Mouse (Mus musculus) retina, adult 2 months (tissue): ENCODE data around the gene Cinp.
"Not testable (repeated sequence)": the region's sequence is repeated elsewhere in the genome, so short reads cannot be mapped to it uniquely, and the experiment has no call there.

Source experiments
- DNase-seq: peaks from one replicate; pipeline ENCODE4 v3.0.0-alpha.2; 2012; ENCODE audit warnings: low read depth, low spot score

The Cinp gene

DNA sequence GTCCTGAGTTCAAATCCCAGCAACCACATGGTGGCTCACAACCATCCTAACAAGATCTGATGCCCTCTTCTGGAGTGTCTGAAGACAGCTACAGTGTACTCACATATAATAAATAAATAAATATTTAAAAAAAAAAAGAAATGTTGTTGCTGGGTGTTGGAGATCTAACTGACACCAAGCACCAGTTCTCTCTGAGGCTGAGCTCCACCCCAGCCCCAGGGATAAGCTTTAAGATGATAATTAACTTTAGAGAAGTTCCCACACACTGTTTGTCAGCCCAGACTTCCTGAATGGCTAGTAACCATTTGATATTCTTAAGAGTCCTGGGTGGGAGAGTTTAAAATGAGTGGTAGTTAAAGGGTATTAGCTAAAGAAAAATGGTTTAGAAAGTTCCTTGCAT, 28.7 kb downstream of the Cinp start:
- DNase-seq, result no peak

GRCm38 (mm10) chr12:110858681-110859080, 30.3 kb downstream of the Cinp start:
- DNase-seq, result not testable (repeated sequence)

GRCm38 (mm10) chr12:110857196-110857595, 31.7 kb downstream of the Cinp start:
- no peak for DNase-seq

- no peak for DNase-seq
Measured at GRCm38 (mm10) chr12:110854786-110855737, 33.9 kb downstream of the Cinp start.

DNA sequence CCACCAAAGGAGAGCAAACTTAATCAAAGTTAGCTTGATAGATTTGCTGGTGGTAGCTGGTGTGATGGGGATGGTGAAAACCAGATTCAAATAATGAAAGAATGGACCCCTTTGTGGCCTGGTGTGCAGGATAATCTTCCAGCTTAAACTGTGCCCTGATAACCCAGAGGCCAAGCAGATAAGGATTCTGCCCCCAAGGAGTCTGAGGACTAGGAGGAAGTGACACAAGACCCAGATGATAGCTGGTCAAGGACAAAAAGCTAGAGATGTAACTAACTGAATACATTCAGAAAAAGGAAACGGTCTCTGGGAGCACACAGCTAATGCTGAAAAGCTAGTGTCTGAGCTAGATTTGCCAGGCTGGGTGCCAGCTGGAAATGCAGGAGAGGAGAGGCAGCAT, 37.0 kb downstream of the Cinp start:
- no peak for DNase-seq

GRCm38 (mm10) chr12:110851414-110851813, 37.5 kb downstream of the Cinp start:
- no peak for DNase-seq

DNA sequence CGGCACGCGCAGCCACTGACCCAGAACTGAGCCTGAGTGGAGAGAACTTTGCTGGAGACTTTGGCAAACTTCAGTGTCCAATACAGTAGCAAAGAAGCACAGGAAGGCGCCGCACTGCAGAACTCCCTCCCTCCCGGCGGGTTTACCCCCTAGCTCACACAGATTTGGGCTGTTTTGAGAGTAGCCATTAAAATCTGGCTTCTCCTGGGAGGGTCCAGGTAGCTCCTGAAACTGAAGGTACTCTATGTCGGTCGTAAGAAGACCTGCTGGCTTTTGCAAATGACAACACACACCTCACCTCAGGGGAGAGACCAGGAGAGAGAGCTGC, 38.1 kb downstream of the Cinp start:
- DNase-seq, result no peak

GRCm38 (mm10) chr12:110850010-110850928, 38.7 kb downstream of the Cinp start, which contains the start of gene Zfp839:
Zfp839 (plus strand) TSS chr12:110850253.
- no peak for DNase-seq

DNA sequence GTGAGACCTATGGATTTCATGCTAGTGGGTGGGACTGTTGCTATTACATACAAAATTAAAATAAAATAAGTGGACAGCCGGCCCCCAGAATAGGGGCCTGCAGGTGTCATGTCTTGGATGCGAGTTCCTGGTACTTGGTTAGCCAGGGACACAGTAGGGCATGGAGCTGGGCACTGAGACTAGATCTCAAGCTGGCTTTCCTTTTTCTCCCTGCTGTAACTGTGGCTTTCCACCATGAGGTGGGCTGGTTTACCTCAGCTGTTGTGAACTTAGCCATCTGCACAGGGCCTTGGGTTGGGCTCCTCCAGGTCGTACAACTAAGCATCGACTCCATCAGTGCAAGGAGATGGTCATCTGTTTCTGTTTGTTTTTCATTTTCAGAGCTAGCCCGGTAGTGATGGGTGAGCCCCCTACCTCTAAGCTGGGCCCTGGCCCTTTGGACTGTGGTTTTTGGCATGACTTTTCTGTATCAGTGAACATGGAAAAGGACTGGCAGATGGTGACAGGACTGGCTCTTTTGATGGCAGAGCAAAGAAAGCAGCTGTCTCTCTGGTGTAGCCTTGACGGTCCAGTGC, 42.7 kb downstream of the Cinp start:
- DNase-seq, result no peak

DNA sequence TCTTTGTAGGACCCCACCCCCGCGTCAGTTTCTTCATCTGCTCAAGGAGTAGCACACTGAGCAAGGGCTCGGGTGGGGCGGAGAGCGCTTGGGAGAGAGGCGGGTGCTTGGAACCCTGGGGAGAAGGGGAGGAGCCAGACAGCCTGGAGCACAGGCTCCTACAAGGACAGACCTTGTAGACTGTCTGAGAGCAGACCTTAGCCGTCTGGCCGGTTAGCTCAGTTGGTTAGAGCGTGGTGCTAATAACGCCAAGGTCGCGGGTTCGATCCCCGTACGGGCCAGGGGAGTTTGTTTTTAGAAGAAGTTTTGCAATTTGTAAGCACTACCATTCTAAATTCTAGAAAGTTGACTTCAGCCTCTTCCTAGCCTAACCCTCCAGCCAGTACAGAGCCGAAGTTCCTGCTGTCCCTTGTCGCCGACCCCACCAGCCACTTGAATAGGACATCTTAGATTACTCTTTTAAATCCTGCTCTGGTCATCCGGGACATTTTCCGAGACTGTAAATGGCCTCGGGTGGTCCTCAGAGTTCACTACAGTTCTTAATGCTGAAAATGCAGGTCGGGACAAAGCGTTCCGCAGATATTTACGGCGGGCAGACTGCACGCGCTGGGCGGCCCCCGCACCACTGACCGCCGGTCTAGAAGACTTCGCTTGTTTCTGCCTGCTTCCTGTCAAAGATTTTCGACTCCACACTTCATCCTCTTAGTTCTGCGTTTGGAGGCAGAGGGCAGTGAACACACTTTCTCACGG, 43.6 kb downstream of the Cinp start:
- peak; percentile 92 for DNase-seq

DNA sequence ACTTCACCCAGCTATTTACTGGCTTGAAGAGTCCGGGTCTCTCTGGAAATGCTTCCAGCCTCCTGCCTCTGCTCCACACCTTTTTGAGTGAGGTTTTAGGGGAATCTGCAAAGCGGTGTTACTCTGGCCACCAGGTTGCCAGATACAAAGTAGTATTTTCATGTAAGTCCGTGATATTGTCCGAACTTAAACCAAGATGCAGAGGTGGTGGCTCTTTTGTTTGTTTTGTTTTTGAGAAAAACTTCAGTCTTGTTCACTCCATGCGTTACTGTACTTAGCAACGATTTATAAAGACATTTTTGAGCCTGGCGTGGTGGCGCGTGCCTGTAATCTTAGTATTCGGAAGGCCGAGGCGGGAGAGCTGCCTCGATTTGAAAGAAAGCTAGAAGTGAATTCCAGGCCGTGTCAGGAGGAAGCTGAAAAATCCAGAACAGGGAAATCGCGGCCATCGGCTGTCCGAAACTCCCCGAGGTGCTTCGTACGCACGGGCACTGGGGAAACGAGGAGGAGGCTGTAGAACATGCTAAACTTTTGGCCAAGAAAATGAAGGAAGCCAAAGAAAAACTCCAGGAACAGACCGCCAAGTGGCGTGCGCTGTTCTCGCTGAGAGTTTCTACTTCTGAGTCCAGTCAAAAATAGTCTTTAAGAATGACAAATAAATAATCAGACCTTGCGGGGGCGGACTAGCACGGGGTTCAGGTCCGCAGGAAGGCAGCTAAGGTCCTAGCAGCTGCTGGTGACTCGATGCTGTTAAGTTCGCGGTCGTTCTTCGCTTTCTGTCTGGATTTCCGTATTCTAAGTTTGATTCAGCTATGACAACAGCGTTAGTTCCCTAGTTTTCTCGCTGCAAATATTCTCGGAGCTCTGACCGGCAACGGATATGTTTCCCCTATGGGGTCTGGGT, 44.5 kb downstream of the Cinp start:
- no peak for DNase-seq

- DNase-seq, result peak; percentile 68
Measured at GRCm38 (mm10) chr12:110843194-110844048, 45.5 kb downstream of the Cinp start.

DNA sequence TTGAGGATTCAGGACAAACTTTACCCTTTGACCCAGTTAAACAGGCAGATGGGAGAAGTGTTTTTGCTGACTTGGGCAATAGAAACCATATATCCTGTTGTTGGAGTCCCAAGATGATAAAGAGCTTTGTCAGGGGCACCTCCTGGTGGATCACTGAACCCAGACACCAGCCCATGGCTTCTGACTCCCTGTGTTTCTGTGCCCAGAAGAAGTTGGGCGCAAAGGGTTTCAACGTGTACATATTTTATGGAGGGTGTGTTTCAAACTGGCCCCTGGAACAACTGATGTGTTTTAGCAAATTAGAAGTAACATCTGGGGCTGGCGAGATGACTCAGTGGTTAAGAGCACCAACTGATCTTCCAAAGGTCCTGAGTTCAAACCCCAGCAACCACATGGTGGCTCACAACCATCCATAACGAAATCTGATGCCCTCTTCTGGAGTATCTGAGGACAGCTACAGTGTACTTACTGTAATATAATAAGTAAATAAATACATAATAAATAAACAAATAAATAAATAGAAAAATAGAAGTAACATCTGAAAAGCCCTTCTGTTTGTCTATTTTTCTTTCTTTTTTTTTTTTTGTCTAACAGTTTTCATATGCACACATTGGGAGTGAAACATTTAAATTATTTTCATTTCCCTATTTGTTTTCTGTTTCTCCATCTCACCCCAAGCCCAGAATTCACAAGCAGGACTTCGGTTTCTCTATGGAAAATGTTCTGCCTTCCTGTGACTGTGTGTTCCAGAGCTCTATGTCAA, 47.0 kb downstream of the Cinp start:
- no peak for DNase-seq

DNA sequence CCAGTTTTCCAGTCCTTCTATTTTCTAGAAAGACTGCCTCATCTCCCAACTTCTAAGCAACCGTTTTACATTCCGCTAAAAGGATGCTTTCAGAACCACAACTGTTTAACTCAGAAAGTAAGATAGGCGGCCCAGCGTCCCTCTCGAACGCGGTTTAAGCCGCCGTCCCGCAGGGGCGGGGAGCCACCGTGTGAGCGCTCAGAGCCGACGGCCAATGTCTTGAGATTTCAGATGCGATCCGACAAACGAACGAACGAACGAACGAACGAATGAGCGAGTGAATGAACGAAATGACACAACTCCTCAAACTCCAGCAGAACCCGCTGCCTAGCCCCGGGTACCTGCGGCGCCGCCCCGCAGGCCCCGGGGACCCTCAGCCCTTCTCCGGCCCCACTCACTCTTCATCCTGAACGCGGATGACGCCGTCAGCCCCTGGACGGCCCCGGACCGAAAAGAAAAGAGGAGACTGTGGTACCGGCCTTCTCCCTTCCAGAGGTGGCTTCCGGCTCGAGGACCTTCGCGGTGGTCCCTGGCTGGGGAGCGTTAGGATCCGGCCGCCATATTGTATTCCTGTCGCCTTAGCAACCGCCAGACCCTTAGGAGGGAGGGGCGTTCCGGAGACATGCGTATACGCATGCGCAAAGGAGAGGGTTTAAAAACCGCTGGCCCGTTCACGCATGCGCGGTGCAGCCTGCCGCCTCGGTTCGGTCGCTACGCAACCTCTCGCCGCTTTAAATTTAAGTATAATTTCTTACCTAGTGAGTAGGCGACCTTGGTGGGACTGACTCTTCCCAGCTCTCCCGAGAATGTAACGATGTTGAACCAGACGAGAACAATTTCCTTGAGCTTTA, 48.4 kb downstream of the Cinp start, which contains the start of gene Mok:
Gene Mok (minus strand): TSS at position 592 of the 851 bp plus-strand sequence.
- peak; percentile 90 for DNase-seq

- DNase-seq, result no peak
Measured at GRCm38 (mm10) chr12:110837850-110838249, 51.1 kb downstream of the Cinp start.

- no peak for DNase-seq
Measured at GRCm38 (mm10) chr12:110837192-110837841, 51.6 kb downstream of the Cinp start.

DNA sequence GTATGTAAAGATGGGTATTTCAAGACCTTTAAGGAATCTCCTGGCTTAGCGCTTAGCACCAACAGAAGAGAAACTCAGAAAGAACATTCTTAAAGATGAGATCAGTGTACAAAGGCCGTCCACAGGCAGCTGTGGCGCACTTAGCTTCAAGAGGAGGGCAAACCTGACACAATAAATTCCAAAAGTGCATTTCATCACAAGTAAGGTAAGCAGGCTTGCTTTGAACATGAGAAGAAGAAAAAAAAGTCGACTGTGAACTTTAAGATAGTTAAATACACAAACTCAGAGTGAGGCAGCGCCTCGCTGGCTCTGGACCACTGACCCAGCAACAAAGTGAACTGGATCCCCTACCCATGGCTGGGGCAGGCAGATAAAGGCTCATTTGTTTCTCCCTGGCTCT, 52.2 kb downstream of the Cinp start:
- no peak for DNase-seq
